Mouse (Mus musculus) c-Kit-positive CD71-positive TER-119-positive erythroid progenitor cells, embryonic 14.5 days (primary cell): ENCODE measurements around the gene Mettl7b.

Source experiments
- DNase-seq: peaks from one replicate; pipeline ENCODE4 v3.0.0-alpha.2; 2013; ENCODE audit warnings: low spot score

Mettl7b gene

DNA sequence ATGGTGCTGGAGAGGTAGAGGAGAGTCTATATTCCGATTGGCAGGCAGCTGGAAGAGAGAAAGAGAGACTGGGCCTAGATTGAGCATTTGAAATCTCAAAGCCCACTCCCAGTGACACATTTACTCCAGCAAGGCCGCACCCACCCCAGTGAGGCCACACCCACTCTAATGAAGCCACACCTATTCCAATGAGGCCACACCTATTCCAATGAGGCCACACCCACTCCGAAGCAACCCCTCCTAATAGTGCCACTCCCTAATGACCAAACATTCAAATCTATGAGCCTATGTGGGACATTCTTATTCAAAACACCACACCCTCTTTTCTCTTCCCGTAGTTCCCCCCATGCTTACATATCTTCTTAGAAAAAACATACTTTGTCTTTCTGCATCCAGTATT, 13.3 kb downstream of the Mettl7b start:
- no peak for DNase-seq

DNA sequence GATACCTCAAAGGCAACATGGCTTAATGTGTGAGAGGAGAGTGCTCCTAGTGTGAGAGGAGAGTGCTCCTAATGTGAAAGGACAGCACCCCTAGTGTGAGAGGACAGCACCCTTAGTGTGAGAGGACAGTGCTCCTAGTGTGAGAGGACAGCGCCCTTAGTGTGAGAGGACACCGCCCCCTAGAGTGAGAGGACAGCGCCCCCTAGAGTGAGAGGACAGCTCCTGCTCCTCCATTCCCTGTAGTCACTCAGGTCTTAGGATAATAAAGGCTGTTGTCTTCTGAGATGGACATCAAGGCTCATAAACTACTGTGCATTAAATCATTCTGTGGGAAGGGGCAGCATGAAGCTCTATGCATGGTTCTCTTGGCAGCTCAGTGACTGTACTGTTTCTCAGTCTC, 15.1 kb downstream of the Mettl7b start:
- DNase-seq, result peak; percentile 14

DNA sequence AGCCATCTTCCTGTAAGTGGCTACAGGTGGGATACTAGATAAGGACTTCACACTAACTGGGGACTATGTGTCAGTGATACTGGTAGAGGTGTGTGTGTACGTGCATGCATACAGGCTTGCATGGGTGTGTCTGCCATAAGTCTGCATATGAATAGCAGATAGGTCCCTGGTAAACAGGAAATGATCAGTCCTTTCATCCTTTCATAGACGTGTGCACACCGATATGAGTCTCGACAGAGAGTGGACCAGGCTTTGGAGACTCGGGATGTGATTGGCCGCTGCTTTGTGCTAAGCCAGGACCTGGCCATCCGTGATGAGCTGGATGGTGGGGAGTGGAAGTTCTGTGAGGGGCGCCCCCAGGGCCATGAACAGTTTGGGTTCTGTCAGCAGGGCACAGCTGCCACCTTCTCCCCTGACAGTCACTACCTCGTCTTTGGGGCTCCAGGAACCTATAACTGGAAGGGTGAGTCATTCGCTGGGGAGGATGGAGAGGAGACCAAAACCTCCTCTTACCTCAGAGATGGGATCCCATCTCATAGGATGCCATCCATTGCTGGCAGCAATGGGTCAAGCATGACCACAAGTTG, 20.2 kb downstream of the Mettl7b start:
- no peak for DNase-seq

DNA sequence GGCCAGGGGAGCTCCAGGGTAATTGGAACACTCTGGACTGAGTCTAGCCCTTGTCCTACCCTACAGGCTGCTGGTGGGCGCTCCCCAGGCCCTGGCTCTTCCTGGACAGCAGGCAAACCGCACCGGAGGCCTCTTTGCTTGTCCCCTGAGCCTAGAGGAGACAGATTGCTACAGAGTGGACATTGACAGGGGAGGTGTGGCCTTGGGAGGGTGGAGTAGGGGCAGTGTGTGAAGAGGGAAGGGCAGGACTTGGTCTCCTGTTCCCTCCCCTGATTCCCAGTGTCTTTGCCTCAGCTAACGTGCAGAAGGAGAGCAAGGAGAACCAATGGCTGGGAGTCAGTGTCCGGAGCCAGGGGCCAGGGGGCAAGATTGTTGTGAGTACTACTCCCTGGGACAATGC, 21.8 kb downstream of the Mettl7b start:
- DNase-seq, result no peak

DNA sequence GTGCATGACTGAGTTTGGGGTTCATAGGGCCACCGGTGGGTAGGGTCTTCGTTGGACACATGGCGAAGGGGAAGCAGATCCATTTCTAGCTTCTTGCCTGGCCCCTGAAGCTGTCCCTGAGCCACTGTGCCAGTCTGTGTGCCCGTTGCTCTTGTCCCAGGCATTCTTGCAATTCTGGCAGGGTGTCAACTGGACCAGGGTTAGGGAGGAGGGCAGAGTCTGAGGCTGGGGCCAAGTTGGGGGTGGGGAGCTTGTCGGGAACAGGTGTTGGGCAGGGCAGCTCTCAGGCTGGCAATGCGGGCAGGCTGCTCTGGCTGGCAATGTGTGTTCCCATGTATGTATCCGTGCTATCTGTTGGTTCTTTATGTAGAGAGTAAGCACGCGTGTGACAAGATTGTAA, 22.3 kb downstream of the Mettl7b start:
- DNase-seq, result no peak

DNA sequence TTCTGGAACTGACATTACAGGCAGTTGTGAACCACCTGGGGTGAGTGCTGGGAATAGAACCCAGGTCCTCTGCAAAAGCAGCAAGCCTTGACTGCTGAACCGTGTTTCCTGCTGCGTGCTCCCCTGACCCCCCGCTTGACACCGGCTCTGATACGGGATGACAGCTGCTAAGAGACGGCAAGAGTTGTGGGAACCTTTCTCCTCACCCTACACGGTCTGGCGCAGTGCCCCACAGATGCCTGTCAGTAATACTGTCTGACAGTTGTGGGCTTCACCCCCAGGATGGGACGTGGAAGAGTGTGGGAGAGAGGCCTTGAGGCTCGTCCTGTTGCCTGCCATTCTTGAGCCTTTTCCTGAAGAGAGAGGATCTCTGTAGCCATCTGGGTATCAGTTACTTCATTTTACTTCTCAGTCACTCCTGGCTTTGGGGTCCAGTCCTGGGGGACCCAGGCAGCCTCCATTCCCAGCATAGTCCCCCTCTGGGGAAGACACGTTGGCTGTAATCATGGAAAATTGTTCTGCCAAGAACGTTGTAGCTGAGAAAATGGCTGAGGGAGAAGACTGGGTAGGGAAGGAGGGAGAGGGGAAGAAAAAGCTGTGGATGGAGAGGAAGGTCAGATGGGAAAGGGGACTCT, 22.9 kb downstream of the Mettl7b start:
- no peak for DNase-seq

DNA sequence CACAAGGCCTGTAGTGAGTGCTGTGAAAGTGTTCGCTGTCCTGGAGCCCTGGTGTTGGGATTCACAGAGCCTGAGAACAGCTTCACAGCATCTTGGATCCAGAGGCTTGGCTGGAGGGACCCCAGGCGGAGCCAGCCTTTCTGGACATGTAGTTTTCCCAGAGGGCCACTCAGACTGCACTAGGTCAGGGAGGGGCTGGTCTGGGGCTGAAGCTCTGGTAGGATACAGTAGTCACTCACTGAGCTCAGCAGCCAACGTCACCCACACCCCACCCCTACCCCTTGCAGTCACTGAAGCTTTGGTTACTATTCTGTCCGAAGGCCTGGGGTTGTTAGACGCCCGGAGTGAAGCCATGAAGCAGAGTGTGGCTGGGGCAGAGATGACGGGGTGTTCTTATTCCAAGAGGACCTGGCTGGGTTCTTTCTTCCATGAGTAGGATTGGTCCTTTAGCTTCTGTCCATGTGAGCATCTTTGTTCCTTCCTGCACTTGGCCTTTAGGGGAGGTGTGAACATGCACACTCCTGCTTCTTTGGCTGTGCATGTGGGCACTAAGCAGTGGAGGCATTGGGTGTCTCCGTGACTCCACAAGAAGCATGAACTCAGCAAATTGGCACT, 24.9 kb downstream of the Mettl7b start:
- DNase-seq, result no peak

DNA sequence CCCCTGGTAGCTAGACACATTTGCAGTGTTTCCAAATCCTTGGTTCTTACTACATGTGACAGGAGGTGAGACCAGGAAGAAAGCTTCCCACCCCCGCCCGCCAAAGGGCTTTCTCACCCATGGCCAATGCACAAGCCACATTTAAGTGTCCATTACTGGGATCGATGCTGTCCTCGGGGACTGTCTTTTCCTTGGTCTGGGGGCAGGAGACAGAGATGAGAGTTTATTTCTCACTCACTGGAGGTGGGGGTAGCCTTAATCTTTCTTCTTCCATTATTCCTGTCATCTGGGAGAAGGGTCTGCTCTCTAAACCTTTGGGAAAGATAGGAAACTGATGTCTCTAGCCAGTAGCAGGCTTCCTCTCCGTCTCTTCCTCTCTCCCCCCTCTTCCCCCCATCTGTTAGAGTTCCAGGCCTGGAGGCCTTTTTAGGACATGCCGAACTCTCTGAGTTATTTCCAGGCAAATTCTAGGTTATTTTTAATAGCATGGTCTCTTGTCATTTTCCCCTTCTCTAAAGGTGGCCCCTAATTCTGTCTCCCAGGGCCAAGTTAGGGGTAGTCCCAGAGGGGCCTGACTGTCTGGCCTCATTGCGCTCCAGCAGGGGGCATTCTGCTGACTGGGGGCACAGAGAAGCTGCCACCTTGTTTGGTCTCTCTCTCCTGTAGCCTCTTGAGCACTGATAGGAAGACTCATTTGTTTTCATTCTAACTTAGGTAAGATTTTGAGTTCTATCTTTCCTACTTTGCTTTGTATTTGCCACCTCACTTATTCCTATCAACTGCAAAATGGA, 25.6 kb downstream of the Mettl7b start:
- DNase-seq, result no peak

DNA sequence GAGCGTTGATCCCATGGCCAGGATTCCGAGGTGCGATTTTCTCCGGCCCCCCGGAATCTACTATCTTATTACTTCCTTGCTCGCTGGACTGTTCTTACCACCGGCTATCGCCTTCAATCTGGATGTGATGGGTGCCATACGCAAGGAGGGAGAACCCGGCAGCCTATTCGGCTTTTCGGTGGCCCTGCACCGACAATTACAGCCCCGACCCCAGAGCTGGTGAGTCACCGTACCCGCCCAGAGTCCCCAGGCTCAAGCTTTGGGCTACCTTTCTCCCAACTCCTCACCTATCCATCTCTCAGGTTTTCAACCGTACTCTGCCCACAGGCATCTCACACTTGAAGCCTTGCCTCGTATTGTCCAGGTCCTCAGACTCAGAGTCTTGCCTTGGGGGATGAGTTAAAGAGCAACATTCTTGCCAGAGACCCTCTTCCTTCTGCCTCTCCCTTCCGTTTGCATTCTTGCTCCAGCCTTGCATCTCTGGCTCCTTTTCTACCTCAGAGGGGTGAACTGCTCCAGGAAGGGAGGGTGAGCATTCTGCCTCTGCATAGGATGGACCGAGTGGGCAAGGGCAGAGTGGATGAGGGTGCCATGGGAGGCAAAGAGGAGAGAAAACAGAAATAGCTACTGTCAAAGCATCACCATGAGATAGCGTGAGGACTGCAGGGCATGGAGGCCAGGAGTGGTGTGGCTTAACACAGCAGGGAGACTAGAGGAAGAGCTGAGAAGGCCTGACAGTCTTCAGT, 26.6 kb downstream of the Mettl7b start:
- no peak for DNase-seq

DNA sequence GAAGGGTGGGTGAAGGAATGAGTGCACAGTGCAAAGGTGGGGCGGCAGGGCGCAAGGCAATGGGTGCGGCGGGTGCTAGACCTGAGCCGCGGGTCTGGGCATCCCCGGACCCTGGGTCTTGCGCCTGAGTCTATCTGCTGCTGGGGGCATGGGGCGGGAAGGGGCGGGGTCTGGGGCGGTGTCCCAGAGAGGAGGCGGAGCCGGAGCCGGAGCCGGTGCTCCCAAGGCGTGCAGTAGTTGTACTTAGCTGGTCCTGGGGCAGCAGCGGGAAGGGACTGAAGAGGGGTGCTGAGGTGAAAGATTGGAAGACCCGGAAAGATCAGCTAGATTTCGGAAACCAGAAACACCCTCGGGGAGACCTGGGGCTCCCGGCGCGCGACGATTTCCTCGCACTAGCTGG, 27.2 kb downstream of the Mettl7b start, which contains the start of gene Itga7:
Gene Itga7 (plus strand): TSS at position 245 of the 400 bp plus-strand sequence.
- no peak for DNase-seq

DNA sequence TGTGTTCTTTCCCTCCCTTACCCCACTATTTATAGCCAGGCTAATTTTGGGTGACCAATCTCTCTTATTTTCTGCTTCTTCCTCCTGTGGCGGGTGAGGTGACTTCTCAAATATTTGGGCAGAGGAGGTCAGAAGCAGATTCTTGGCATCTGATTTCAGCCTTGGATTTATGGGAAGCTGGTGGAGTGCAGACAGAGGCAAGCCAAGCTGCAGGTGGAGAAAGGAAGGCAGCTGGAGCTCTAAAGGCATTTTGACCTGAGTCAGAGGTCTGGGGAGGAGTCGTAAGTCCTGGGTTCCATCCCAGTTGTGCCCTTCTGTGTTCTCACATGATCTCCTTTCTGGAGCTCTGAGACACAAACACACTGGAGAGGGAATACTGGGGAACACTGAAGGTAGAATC, 29.3 kb downstream of the Mettl7b start:
- DNase-seq, result no peak

DNA sequence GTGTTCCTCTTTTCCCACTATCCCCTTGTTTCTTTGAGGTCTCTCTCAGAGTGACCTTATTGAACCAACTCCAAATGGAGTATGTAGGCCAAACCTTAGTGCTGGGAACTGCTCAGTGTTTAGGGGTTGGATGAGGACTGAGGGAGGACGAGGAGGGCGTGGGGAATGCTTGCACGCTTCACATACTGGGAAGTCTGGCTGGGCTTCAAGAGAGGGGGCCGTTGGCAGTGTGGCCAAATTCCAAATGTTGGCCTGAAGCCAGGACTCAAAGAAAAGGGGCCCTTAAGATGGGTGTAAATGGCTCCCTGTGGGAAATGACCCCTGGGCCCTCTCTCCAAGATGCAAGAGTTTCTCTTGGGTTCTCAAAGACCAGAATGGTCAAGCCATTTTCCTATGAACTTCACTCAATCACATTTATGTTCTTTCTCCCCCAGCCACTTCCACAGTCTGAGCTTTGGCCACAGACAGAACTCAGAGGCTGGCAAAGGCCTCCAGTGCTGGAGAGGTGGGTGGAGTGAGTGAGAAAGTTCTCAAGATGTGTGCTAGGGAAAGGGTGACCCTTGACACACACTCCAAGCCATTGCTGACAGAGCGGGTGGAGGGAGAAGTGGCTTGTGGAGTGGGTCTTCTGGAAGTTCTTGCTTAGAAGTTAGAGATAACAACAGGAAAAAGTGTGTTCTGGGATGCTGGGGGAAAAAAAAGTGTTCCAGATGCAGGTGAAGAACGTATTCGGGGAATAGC, 31.0 kb downstream of the Mettl7b start:
- no peak for DNase-seq

DNA sequence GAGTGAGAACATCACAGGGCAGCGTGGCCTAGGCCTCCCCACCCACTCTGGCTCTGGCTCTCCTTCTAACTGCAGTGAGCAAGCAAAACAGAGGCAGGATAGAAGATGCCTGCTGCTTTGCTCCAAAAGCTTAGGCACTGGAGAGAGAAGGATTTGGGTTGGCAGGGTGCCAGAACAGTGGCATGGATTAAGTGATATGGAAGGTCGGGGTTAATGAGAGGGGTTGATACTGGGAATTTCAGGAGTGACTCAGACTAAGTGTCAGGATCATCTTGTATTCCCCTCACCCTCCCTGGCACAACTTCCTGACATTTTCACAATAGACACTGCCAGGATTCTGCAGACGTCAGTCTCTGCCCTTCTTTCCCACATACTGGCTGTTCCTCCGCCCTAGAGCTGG, 32.4 kb downstream of the Mettl7b start:
- no peak for DNase-seq

DNA sequence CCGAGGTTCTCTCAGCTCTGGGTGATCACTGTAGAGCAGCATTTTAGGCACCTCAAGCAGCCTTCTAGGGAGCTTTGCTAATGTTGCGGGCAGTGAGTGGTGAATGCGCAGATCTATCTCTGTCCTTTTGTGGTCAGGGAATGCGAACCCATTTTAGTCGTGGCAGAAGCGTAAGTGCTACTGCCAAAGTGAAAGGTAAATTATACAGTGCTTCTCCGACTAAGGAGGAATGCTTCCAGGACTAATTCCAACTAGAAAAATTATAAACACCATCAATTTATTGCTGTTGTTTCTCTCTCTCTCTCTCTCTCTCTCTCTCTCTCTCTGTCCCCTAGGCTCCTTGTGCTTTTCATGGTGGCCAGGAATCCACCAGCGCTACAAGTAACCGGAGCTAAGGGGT, 36.9 kb downstream of the Mettl7b start, which contains the start of gene Bloc1s1:
Gene Bloc1s1 (minus strand): TSS at position 101 of the 400 bp plus-strand sequence.
- no peak for DNase-seq

DNA sequence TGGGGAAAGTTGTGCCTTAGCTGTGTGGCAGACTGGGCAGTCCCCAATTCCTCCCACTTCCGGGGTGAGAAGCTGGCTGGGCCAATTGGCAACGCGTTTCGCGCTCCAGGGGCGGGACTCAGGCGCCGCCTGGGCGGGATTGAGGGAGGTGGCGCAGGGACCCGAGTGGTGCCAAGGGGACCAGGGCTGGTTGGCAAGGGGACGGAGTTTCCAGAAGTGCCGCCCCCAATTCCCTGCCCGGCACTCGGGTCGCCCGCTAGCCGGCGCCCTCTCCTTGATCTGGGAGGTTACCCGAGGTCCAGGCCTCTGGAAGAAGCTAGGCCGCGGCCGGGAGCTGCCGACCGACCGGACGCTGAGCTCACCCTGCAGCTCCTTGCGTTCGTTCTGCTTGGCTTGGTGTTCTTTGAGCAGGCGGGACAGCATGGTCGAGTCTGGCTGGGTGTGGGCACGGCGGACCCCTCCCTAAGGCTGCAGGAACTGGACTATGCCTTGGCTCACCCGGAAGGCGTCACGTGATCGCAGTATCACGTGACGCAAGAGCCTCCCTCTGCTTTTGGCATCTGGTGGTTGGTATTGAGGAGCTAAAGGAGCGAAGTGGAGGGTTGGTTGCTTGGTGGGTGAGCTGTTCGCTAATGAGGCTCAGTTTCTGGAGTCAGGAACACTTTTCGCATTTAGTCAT, 37.6 kb downstream of the Mettl7b start:
- peak; percentile 86 for DNase-seq

DNA sequence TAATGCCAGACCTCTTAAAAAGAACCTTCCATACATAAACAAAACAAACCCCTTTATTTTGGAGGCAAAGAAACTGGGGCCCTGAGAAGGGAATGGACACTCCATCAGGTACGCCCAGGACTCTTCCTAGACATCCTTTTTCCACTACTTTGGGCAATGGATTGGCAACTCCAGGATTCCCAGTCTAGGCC, 38.1 kb downstream of the Mettl7b start, which contains the start of gene Rdh5:
Gene Rdh5 (minus strand): TSS at position 67 of the 191 bp plus-strand sequence.
- no peak for DNase-seq

DNA sequence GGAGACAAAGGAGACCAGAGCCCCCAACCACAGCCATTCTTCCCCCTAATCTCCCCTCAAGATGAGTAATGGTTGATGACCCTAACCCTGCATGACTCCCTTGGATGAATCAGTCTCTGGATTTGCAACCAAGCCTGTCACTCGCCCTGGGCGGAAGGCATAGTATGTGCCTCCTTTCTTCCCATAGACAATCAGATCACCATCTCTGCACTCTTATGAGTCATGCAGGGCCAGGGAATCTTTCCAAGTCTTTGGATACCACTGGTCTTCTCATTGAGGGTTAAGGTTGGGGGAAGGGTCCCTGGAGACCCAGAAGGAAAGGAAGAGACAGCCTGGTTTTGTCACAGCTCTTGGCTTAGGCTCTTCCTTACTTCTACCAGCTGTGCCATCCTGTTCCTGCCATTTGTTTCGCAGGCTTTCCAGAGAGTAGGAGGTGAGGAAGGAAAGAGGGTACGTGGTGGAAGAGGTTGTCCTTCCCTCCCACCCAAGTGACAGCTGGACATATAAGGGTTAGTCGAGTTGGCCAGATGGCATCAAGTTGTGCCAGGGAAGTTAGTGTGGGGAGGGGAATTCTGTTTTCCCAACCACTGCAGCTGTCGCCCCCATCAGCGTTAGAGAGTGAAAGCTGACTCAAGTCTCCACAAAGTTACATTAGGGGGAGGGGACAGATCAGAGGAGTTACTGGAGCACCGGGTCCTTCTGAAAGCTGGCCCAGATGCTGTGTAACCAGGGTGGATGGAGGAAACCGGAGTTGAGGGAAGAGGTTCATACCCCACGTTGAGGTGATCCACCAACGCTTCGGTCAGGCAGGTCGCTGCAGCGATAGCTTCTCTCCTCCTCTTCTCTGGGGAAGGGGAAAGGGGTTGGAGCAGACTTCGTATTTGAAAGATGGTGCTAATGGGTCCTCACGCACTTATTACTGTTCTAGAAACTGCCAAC, 38.6 kb downstream of the Mettl7b start:
- DNase-seq, result no peak

DNA sequence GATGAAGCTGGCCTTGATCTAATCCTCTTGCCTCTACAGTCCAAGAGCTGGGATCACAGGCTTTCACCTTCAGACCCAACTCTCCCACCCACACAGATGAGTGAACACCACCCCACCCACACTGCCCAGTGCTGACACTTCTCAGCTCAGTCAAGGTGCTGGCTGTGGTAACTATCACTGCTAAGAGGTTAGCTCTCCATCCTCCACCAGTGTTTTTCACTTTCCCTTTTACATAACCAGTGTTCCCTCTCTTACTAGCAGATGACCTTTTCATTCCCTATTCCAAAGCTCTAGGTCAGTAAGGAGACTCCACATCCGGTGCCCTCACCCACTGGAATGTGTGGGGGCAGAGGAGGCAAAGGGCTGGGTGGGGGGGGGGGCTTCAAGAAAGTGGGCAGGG, 39.5 kb downstream of the Mettl7b start:
- no peak for DNase-seq

DNA sequence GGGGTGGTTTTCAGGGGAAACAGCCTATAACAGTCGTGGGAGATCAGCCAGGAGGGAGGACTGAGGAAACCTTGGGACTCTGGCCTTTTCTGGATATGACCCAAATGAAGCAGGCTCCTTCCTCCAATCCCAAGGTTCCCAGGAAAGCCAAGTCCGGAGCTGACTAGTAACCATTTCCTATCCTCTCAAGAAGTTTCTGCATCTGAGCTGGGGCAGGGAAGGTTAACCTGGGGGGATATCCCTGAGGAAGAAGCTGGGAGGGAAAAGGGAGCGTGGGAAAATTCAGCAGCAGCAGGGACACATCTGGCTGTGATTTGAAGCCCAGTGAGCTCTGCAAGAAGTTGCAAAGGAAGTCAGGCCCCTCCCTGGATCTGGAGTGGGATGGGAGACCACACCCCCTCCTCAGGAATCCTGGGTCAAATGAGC, 40.0 kb downstream of the Mettl7b start:
- no peak for DNase-seq

DNA sequence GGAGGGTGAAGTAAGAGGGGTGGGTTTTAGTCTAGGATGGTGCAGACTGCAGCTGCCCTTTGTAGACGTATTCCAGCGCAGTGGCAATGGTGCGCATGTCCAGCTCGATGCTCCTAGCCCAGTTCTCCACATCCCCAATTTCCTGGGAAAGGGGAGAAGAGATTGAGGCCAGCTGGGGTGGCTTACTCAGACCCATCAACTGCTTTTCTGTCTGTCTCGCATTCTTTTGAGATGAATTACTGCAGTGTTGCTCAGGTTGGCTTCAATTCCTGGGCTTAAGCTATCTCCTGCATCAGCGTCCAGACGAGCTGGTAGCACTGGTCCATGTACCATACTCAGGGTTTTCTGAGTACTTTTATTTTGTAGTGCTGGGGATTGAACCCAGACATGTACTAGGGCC, 40.8 kb downstream of the Mettl7b start:
- no peak for DNase-seq
